Mouse (Mus musculus): ENCODE results near the gene Iqcn.

GRCm38 (mm10) chr8:70681410-70681809 is 21.8 kb upstream of the Iqcn start:
- no peak for TF ChIP-seq POLR2A (IDR thresholded peaks at IDR 0.05; ENCODE audit: insufficient read depth, low read depth, low read length)
- TF ChIP-seq EP300 (IDR thresholded peaks at IDR 0.05; ENCODE audit: insufficient read depth, low read depth, low read length): no peak
